Mouse (Mus musculus): ENCODE results near the gene Col4a1. TPM values are rescaled to one million over a fixed set of nuclear protein-coding genes. Genes with fewer than 3 reads are reported as not detected.

Gene Col4a1
- polyA plus RNA-seq, 1 experiment: 95.1 TPM

DNA sequence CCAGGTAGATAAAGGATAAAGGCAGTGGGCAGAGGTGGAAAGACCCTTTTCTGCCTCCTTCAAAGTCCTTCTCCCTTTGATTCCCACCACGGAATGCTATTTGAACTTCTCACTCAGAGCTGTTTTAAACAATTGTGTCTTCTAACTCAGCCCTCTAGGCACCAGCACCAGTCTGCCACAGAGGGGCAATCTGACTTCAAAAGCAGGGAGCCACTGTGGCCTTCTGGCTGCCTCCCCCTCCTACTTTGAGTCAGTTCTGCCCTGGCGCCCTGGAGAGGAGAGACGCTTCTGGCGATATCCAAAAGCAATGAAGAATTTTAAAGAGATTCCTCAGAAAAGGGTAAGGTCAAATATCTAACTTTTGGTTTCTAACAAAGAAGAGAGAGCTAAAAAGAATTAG lies 82.3 kb downstream of the Col4a1 start:
- no peaks in the 10 kb centered on the region for H3K27me3 ChIP-seq (ENCODE audit: control insufficient read depth, insufficient read depth, low read length)
- no peak for DNase-seq
- no peaks in the 10 kb centered on the region for H3K4me1 ChIP-seq (replicated peaks; ENCODE audit: control insufficient read depth, insufficient read depth, low read length)
- H3K27ac ChIP-seq (ENCODE audit: control insufficient read depth, insufficient read depth, low read length): no peak overlapping the region
- WGBS: 88% methylated on average over 4 of the region's 4 CpGs
- no peak overlapping the region for H3K4me3 ChIP-seq (ENCODE audit: control insufficient read depth, insufficient read depth, low read length)
- H3K36me3 ChIP-seq (ENCODE audit: control insufficient read depth, insufficient read depth, low read length): no peaks in the 10 kb centered on the region
- no peak for TF ChIP-seq CTCF (IDR thresholded peaks at IDR 0.05; ENCODE audit: borderline replicate concordance, control insufficient read depth, extremely low read depth, insufficient read depth, low read length, poor library complexity)
- TF ChIP-seq POLR2A (IDR thresholded peaks at IDR 0.05; ENCODE audit: control insufficient read depth, extremely low read depth, insufficient read depth, low read length, poor library complexity): no peak

DNA sequence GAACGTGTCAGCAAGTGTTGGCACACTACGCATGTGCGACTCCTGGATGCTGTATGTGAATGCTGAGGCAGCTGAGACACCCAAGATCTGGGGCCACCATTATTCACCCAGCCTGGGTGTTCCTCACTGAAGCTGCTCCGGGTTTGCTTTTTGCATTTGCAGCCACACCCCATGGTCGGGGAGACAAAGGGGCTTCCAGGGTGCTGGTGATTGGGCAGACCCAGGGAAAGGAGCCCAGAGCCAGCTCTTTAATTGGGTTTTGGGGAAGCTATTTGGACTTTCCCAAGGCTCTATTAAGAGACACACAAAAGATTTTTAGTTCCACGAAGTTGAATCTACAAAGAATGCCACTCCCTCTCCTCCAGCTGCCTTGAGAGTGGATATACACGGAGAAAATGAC lies 85.2 kb downstream of the Col4a1 start:
- DNase-seq: no peak
- TF ChIP-seq POLR2A (IDR thresholded peaks at IDR 0.05; ENCODE audit: control insufficient read depth, extremely low read depth, insufficient read depth, low read length, poor library complexity) (no peak), CTCF (IDR thresholded peaks at IDR 0.05; ENCODE audit: borderline replicate concordance, control insufficient read depth, extremely low read depth, insufficient read depth, low read length, poor library complexity) (no peak)
- H3K27ac ChIP-seq (ENCODE audit: control insufficient read depth, insufficient read depth, low read length): no peak overlapping the region
- no peaks in the 10 kb centered on the region; the same call in 1 of the 2 replicates for H3K4me1 ChIP-seq (replicated peaks; ENCODE audit: control insufficient read depth, insufficient read depth, low read length)
- no peaks in the 10 kb centered on the region for H3K27me3 ChIP-seq (ENCODE audit: control insufficient read depth, insufficient read depth, low read length)
- H3K36me3 ChIP-seq (ENCODE audit: control insufficient read depth, insufficient read depth, low read length): no peaks in the 10 kb centered on the region
- 88% methylated on average over 7 of the region's 7 CpGs for WGBS
- H3K4me3 ChIP-seq (ENCODE audit: control insufficient read depth, insufficient read depth, low read length): no peak overlapping the region

DNA sequence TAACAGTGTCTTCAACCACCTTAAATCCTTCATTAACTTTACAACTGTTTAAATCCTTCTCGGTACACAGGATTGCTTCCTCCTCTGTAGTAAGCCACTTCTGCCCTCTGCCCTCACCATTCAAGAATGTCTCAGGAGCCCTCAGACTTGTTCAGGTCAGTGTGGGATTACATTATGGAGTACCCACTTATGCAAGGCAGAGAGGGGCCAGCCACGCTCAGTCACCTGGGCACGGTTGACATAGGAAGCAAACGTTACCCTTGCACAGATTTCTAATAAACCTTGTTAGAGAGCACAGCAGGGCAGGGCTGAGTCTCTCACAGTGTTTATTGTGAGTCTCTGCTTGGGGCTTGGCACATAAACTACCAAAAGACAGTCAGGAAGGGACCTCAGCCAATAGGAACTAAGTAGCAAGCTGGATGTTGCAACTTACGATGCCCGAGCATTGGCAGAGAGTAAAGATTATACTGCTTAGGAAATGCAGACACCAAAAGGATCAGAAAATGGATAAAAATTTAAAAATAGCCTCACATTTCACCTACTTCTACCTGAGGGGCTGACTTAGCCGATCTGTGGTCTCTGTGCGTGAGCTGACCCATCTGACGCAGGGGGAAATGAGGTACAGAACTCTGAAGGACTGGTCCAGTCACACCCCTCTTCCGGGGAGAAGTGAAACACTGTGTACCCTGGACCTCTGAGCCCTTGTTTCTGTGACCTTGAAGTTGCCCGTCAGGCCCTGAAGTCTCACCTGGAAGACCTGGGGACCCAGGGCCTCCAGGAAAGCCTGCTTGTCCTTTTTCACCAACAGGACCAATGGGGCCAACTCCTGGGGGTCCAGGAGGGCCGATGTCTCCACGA lies 86.8 kb downstream of the Col4a1 start:
- WGBS: 91% methylated on average over 13 of the region's 13 CpGs
- DNase-seq: no peak
- Histone ChIP-seq H3K4me3 (ENCODE audit: control insufficient read depth, insufficient read depth, low read length) (no peak overlapping the region), H3K27ac (ENCODE audit: control insufficient read depth, insufficient read depth, low read length) (no peak overlapping the region), H3K27me3 (ENCODE audit: control insufficient read depth, insufficient read depth, low read length) (no peaks in the 10 kb centered on the region), H3K36me3 (ENCODE audit: control insufficient read depth, insufficient read depth, low read length) (no peaks in the 10 kb centered on the region), H3K4me1 (replicated peaks; ENCODE audit: control insufficient read depth, insufficient read depth, low read length) (no peaks in the 10 kb centered on the region; the same call in 1 of the 2 replicates)
- no peak for TF ChIP-seq CTCF (IDR thresholded peaks at IDR 0.05; ENCODE audit: borderline replicate concordance, control insufficient read depth, extremely low read depth, insufficient read depth, low read length, poor library complexity)
- TF ChIP-seq POLR2A (IDR thresholded peaks at IDR 0.05; ENCODE audit: control insufficient read depth, extremely low read depth, insufficient read depth, low read length, poor library complexity): no peak

DNA sequence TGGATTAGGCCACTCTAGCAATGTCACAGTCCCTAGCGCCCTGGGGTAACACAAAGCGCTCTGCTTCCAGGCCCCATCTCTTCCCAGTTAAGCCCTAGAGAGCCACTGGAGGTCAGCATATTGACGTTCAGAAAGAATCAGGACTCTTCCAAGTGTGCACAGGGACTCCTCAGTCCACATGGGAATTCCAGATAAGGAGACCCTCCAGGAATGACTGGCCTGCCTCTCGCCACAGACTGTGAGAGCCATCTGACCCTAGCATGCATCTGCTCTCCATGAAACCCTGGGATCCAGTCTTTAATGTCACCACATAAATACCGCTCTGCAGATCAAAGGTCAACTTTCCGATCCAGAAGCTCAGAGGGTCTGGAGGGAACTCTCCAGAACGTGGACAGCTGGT lies 88.4 kb downstream of the Col4a1 start:
- no peak overlapping the region for H3K4me3 ChIP-seq (ENCODE audit: control insufficient read depth, insufficient read depth, low read length)
- no peaks in the 10 kb centered on the region; the same call in 1 of the 2 replicates for H3K4me1 ChIP-seq (replicated peaks; ENCODE audit: control insufficient read depth, insufficient read depth, low read length)
- no peak for DNase-seq
- no peaks in the 10 kb centered on the region for H3K36me3 ChIP-seq (ENCODE audit: control insufficient read depth, insufficient read depth, low read length)
- no peak for TF ChIP-seq POLR2A (IDR thresholded peaks at IDR 0.05; ENCODE audit: control insufficient read depth, extremely low read depth, insufficient read depth, low read length, poor library complexity)
- no peak for TF ChIP-seq CTCF (IDR thresholded peaks at IDR 0.05; ENCODE audit: borderline replicate concordance, control insufficient read depth, extremely low read depth, insufficient read depth, low read length, poor library complexity)
- 91% methylated on average over 7 of the region's 7 CpGs for WGBS
- no peaks in the 10 kb centered on the region for H3K27me3 ChIP-seq (ENCODE audit: control insufficient read depth, insufficient read depth, low read length)
- H3K27ac ChIP-seq (ENCODE audit: control insufficient read depth, insufficient read depth, low read length): no peak overlapping the region

DNA sequence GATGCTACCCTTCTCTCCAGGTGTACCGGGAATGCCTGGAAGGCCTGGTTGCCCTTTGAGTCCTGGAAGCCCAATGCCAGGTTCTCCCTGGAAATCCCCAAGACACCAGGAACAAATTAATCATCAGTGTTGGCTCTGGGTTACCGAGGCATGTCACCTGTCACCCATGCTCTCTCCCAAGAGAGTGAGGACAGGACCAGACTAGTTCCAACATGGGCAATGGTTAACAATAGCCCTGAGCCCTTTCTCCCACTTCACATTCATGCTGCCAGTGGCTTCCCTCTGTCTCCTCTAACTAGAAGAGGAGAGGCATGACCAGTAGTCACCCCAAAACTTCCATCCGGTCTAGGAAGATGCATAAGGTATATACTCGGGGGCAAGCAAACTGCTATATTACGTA lies 91.3 kb downstream of the Col4a1 start:
- 95% methylated on average over 5 of the region's 5 CpGs for WGBS
- no peaks in the 10 kb centered on the region for H3K36me3 ChIP-seq (ENCODE audit: control insufficient read depth, insufficient read depth, low read length)
- no peak for DNase-seq
- H3K4me1 ChIP-seq (replicated peaks; ENCODE audit: control insufficient read depth, insufficient read depth, low read length): no peaks in the 10 kb centered on the region; the same call in 1 of the 2 replicates
- no peak overlapping the region for H3K27ac ChIP-seq (ENCODE audit: control insufficient read depth, insufficient read depth, low read length)
- no peak overlapping the region for H3K4me3 ChIP-seq (ENCODE audit: control insufficient read depth, insufficient read depth, low read length)
- no peaks in the 10 kb centered on the region for H3K27me3 ChIP-seq (ENCODE audit: control insufficient read depth, insufficient read depth, low read length)
- TF ChIP-seq POLR2A (IDR thresholded peaks at IDR 0.05; ENCODE audit: control insufficient read depth, extremely low read depth, insufficient read depth, low read length, poor library complexity): no peak
- no peak for TF ChIP-seq CTCF (IDR thresholded peaks at IDR 0.05; ENCODE audit: borderline replicate concordance, control insufficient read depth, extremely low read depth, insufficient read depth, low read length, poor library complexity)

DNA sequence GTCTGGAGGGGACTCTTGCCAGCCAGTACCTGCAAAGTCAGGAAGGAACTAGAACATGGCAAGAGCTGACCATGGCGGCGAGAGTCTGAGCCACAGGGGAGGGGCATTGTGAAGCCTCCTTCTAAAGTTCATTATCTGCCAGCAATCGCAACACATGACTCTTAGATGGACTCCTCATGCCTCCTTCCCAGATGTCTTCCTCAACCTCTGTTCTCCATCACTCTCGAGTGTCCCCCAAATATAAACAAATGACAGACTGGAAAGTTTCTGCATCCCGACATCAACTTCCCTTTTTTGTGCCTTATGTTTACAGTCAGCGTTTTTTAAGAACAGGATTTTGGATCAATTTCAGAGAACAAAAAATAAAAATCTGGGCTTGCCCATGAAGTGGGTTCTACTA lies 93.3 kb downstream of the Col4a1 start:
- Histone ChIP-seq H3K4me1 (replicated peaks; ENCODE audit: control insufficient read depth, insufficient read depth, low read length) (no peaks in the 10 kb centered on the region; the same call in 1 of the 2 replicates), H3K27ac (ENCODE audit: control insufficient read depth, insufficient read depth, low read length) (no peak overlapping the region), H3K27me3 (ENCODE audit: control insufficient read depth, insufficient read depth, low read length) (no peaks in the 10 kb centered on the region), H3K36me3 (ENCODE audit: control insufficient read depth, insufficient read depth, low read length) (no peaks in the 10 kb centered on the region), H3K4me3 (ENCODE audit: control insufficient read depth, insufficient read depth, low read length) (no peak overlapping the region)
- TF ChIP-seq POLR2A (IDR thresholded peaks at IDR 0.05; ENCODE audit: control insufficient read depth, extremely low read depth, insufficient read depth, low read length, poor library complexity): no peak
- no peak for TF ChIP-seq CTCF (IDR thresholded peaks at IDR 0.05; ENCODE audit: borderline replicate concordance, control insufficient read depth, extremely low read depth, insufficient read depth, low read length, poor library complexity)
- 47% methylated on average over 6 of the region's 6 CpGs for WGBS
- DNase-seq: no peak

Measured in thymus, adult 2 months (tissue).